Mouse (Mus musculus): ENCODE results near the gene Adprhl1. TPM values are rescaled to one million over a fixed set of nuclear protein-coding genes. Genes with fewer than 3 reads are reported as not detected.

The Adprhl1 gene
- total RNA-seq, 2 experiments from 2014 or later = 44.7 to 101 TPM

DNA sequence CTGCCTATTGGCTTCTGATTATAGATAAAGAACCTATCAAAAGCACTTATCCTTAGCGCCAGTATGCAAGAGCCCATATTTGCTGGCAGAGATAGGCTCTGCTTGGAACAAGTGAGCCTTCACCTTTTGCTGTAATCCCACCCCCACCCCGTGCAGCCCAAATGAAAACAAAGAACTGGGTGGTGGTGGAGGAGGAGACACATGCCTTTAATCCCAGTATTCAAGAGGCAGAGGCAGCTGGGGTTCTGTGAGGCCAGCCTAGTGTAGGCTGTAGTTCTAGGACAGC is 72.3 kb downstream of the Adprhl1 start:
- TF ChIP-seq CTCF (IDR thresholded peaks at IDR 0.05) = no peak
- H3K27ac ChIP-seq = peak overlapping the region; percentile 89
- peak overlapping the region; percentile 19; the same call in 1 of the 2 replicates for H3K4me3 ChIP-seq
- intact Hi-C loops (cut with DNase I) = no loop called here
- DNase-seq = no peak

DNA sequence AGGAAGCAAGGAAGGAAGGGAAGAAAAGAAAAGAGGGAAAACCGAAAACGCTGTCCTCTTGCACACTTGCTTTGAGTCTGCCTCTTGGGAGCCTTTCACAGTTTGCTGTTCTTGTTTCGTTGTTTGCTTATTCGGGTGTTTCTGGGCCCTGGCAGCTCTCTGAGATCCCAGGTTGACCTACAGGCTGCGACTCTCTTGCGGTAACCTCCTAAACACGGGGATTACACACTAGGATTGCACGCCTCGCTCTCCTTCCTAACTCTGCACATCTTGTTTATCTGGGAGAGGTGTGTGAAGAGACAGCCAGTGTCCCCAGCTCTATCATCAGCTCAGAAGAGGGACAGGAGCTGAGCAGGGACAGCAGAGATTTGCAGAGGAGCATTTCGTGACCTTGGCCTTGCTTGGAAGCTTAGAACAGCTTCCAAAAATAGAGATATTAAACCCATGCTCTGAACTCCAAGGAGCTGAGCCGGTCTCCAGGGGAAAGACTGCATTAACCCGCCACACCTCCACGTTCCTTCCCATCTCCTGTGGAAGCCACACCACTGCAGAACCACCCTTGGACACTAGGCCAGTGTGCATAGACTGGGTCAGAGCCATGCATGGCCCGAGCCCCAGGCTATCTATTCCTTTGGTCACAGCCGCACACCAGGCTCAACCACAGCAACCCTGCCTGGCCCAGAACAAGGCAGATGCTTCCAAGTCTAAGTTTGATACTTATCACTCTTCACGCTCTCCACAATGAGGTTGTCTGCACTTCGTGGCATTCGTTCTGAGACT is 72.9 kb downstream of the Adprhl1 start:
- peak; percentile 15; the same call in 1 of the 2 replicates for TF ChIP-seq CTCF (IDR thresholded peaks at IDR 0.05)
- intact Hi-C loops (cut with DNase I) = no loop called here
- Histone ChIP-seq H3K27ac (peak overlapping the region; percentile 89), H3K4me3 (peak overlapping the region; percentile 28)
- DNase-seq = peak; percentile 63

- DNase-seq = peak; percentile 48
- Histone ChIP-seq H3K27ac (peak overlapping the region; percentile 89), H3K4me3 (peak overlapping the region; percentile 28)
- no peak for TF ChIP-seq CTCF (IDR thresholded peaks at IDR 0.05)
- intact Hi-C loops (cut with DNase I) = no loop called here
These were observed 73.6 kb downstream of the Adprhl1 start for GRCm38 (mm10) chr8:13180408-13180807.

GRCm38 (mm10) chr8:13179948-13180347 is 74.0 kb downstream of the Adprhl1 start:
- H3K27ac ChIP-seq = peak overlapping the region; percentile 89
- no peak for DNase-seq
- TF ChIP-seq CTCF (IDR thresholded peaks at IDR 0.05) = no peak
- H3K4me3 ChIP-seq = peak overlapping the region; percentile 1; the same call in 1 of the 2 replicates
- intact Hi-C loops (cut with DNase I) = no loop called here

GRCm38 (mm10) chr8:13179482-13179881 is 74.5 kb downstream of the Adprhl1 start:
- H3K27ac ChIP-seq = peak overlapping the region; percentile 89
- no peak for TF ChIP-seq CTCF (IDR thresholded peaks at IDR 0.05)

DNA sequence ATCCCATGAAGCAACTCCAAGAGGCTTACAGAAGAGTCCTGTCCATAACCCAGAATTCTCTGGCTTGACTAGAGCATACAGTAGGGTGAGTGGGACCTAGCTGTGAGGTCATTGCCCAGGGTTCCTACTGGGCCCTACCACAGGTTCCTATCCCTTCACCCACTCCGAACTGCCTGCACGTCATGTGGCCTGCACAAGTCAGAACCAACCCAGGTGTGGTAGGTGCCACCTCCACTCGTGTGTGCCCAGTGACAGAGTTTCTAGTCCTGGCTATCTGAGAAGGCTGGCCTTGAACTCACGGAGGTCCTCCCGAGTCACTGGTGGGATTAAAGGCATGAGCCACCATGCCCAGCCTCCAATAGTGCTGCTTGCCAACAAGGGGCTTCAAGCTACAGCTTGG is 75.8 kb downstream of the Adprhl1 start:
- no peak for DNase-seq
- Histone ChIP-seq H3K27ac (peak overlapping the region; percentile 89; the same call in 1 of the 2 replicates), H3K4me3 (no peak overlapping the region)
- no peak for TF ChIP-seq CTCF (IDR thresholded peaks at IDR 0.05)
- intact Hi-C loops (cut with DNase I) = no loop called here

More at GRCm38 (mm10) chr8:13179482-13179881, 74.5 kb downstream of the Adprhl1 start:
- peak overlapping the region; percentile 1; the same call in 1 of the 2 replicates for H3K4me3 ChIP-seq
- intact Hi-C loops (cut with DNase I) = no loop called here
- no peak for DNase-seq

DNA sequence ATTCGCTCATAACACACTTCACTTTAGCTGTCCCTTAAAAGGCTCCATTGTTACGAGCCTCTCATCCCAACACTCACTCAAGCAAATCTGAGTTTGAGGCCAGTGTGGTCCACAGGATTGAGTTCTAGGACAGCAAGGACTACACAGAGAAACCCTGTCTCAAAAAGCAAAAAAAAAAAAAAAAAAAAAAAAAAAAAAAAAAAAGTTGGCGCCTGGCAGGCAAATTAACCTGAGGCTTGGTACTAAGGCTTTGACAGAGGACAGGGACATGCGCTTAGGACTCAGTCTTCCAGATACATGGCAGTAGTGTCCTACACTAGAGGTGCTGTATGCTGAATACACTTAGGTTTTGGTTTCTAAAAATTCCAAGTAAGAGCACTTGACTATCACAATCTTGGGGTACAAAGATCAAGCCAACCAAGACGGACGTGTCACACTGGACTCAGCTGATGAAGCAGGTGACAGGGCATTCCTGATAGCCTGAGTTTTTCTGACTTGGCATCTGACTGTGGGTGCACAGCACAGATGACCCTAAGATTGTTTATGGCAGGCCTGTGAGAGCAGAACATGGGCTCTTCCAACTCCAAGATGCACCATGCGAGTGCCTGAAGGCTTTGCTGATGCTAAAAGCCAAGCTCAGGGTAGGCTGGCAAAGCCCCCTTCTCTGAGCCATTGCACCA is 76.6 kb downstream of the Adprhl1 start:
- no peak for TF ChIP-seq CTCF (IDR thresholded peaks at IDR 0.05)
- no peak overlapping the region for H3K4me3 ChIP-seq
- intact Hi-C loops (cut with DNase I) = no loop called here
- H3K27ac ChIP-seq = no peak overlapping the region
- no peak for DNase-seq

GRCm38 (mm10) chr8:13175650-13176049 is 78.3 kb downstream of the Adprhl1 start:
- no peak overlapping the region for H3K4me3 ChIP-seq
- H3K27ac ChIP-seq = no peak overlapping the region
- intact Hi-C loops (cut with DNase I) = no loop called here
- no peak for DNase-seq
- no peak for TF ChIP-seq CTCF (IDR thresholded peaks at IDR 0.05)

GRCm38 (mm10) chr8:13174811-13175210 is 79.2 kb downstream of the Adprhl1 start:
- no peak for TF ChIP-seq CTCF (IDR thresholded peaks at IDR 0.05)
- no peak for DNase-seq
- intact Hi-C loops (cut with DNase I) = no loop called here
- Histone ChIP-seq H3K4me3 (no peak overlapping the region), H3K27ac (no peak overlapping the region)

DNA sequence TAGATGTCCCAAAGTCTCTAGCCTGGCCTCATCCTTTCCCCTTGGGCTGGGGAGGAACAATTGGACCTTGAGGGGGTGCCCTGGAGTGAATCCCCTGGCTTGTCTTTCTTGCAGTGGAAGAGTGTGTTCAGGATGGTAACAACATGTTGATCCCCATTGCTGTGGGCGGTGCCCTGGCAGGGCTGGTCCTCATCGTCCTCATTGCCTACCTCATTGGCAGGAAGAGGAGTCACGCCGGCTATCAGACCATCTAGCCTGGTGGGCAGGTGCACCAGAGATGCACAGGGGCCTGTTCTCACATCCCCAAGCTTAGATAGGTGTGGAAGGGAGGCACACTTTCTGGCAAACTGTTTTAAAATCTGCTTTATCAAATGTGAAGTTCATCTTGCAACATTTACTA is 79.7 kb downstream of the Adprhl1 start:
- H3K27ac ChIP-seq = no peak overlapping the region
- TF ChIP-seq CTCF (IDR thresholded peaks at IDR 0.05) = no peak
- no peak for DNase-seq
- intact Hi-C loops (cut with DNase I) = no loop called here
- no peak overlapping the region for H3K4me3 ChIP-seq

Small RNAs within 50 kb of the gene (microRNA-seq; reads per million reads assigned to microRNA genes)
- gene Mir1968 = 24.6 reads per million, percentile 20 among the genes with 10 or more reads in this experiment

Other genes with a start within 250 kb of the Adprhl1 start
- not detected for gene F7, start 228.1 kb downstream of the Adprhl1 start, total RNA-seq (2021)
- not detected for gene F10, start 216.9 kb downstream of the Adprhl1 start, total RNA-seq (2021)
- not detected for gene Proz, start 193.2 kb downstream of the Adprhl1 start, total RNA-seq (2021)
- gene Pcid2, start 148.7 kb downstream of the Adprhl1 start, total RNA-seq (2021) = 1 to 10 TPM; 7.4 to 7.7 TPM
- gene Cul4a, start 148.5 kb downstream of the Adprhl1 start, total RNA-seq (2021) = 10 to 100 TPM; 67.6 to 68.5 TPM
- 100 to 1,000 TPM; 378 to 400 TPM for gene Lamp1, start 95.0 kb downstream of the Adprhl1 start, total RNA-seq (2021)
- gene Grtp1, start 53.5 kb downstream of the Adprhl1 start, total RNA-seq (2021) = 10 to 100 TPM in 1 of 2 experiments, 1 to 10 TPM in 1; 9.7 to 20.6 TPM
- 10 to 100 TPM; 76.5 to 87.0 TPM for gene Dcun1d2, start 34.0 kb upstream of the Adprhl1 start, total RNA-seq (2021)
- 10 to 100 TPM; 11.3 to 15.8 TPM for gene Tmco3, start 34.0 kb upstream of the Adprhl1 start, total RNA-seq (2021)
- 10 to 100 TPM; 56.8 to 60.3 TPM for gene Tfdp1, start 84.6 kb upstream of the Adprhl1 start, total RNA-seq (2021)
- not detected for gene Atp4b, start 142.7 kb upstream of the Adprhl1 start, total RNA-seq (2021)
- gene Grk1, start 150.9 kb upstream of the Adprhl1 start, total RNA-seq (2021) = not detected
- gene Tmem255b, start 181.0 kb upstream of the Adprhl1 start, total RNA-seq (2021) = 1 to 10 TPM; 2.6 to 3.1 TPM
- 10 to 100 TPM; 63.4 to 87.3 TPM for gene Gas6, start 240.3 kb upstream of the Adprhl1 start, total RNA-seq (2021)

Data from gastrocnemius, adult 2 months (tissue).